ENCODE assay signal across 24 mouse cellular contexts in genomic region chr17:63831550-63831949, GRCm38 (mm10). TPM values are rescaled to one million over a fixed set of nuclear protein-coding genes. Genes with fewer than 3 reads are reported as not detected.
DNase-seq lines count a peak whose midpoint lies in the region; ATAC-seq and TF ChIP-seq lines count a peak whose summit lies in the region.
"Had no signal": no experiment of that assay in that cellular context is flagged by ENCODE, and none has a peak within 500 bp of the region (broad histone marks: within the 10 kb centered on the region; RNA-seq: fewer than 3 reads in every experiment).

No protein-coding gene starts in this region.

- no peak overlapping the region for H3K27ac ChIP-seq in heart, embryonic 10.5 days
- H3K27ac ChIP-seq in midbrain, embryonic 12.5 days (replicated peaks): no peak overlapping the region
- H3K27ac ChIP-seq in midbrain, embryonic 13.5 days: no peak overlapping the region
- H3K27ac ChIP-seq in liver, postnatal 0 days (ENCODE audit: low read depth): no peak overlapping the region
- H3K27ac ChIP-seq: embryonic facial prominence, embryonic 13.5 days; embryonic facial prominence, embryonic 15.5 days; forebrain, embryonic 10.5 days; forebrain, embryonic 12.5 days had no signal

- no peaks in the 10 kb centered on the region for H3K36me3 ChIP-seq in heart, embryonic 10.5 days
- H3K36me3 ChIP-seq in midbrain, embryonic 12.5 days: no peaks in the 10 kb centered on the region
- H3K36me3 ChIP-seq in midbrain, embryonic 13.5 days: no peaks in the 10 kb centered on the region
- no peaks in the 10 kb centered on the region for H3K36me3 ChIP-seq in liver, postnatal 0 days (replicated peaks; ENCODE audit: insufficient read depth, low read length)
- H3K36me3 ChIP-seq: embryonic facial prominence, embryonic 13.5 days; embryonic facial prominence, embryonic 15.5 days; forebrain, embryonic 10.5 days; forebrain, embryonic 12.5 days; G1E had no signal

- no peak overlapping the region for H3K4me2 ChIP-seq in midbrain, embryonic 12.5 days (replicated peaks)
- H3K4me2 ChIP-seq in midbrain, embryonic 13.5 days (replicated peaks): no peak overlapping the region
- no peak overlapping the region for H3K4me2 ChIP-seq in liver, postnatal 0 days (ENCODE audit: low read depth, low read length)
- H3K4me2 ChIP-seq: embryonic facial prominence, embryonic 13.5 days; embryonic facial prominence, embryonic 15.5 days; forebrain, embryonic 12.5 days had no signal

- 0 out of 2 replicates have a peak, but pooled peaks have one; percentile 23 for ATAC-seq in midbrain, embryonic 12.5 days (ENCODE audit: low FRiP score, low read depth)
- ATAC-seq in midbrain, embryonic 13.5 days: no peak
- no peak for ATAC-seq in liver, postnatal 0 days
- ATAC-seq: CD4-positive, CD25-positive, alpha-beta regulatory T cell, adult 4 months; forebrain, embryonic 14.5 days; forebrain, embryonic 16.5 days had no signal

- no peak overlapping the region for H3K9ac ChIP-seq in midbrain, embryonic 12.5 days (replicated peaks)
- H3K9ac ChIP-seq in midbrain, embryonic 13.5 days (replicated peaks): no peak overlapping the region
- no peak overlapping the region for H3K9ac ChIP-seq in liver, postnatal 0 days (replicated peaks)
- H3K9ac ChIP-seq: embryonic facial prominence, embryonic 13.5 days; embryonic facial prominence, embryonic 15.5 days; forebrain, embryonic 12.5 days had no signal

- no peak for TF ChIP-seq CTCF in liver, postnatal 0 days (IDR thresholded peaks at IDR 0.05; ENCODE audit: low read depth)

- peak; percentile 49 for DNase-seq in heart, adult 11 months
- DNase-seq in heart, embryonic 10.5 days (ENCODE audit: low spot score): no peak
- DNase-seq in liver, postnatal 0 days: no peak
- DNase-seq: adrenal gland, adult 2 months; adrenal gland, postnatal 10 days; adrenal gland, postnatal 25 days; B cell, adult 2 months; cerebellum, adult 11-12 months; cerebellum, adult 2 months; cerebellum, adult 9-10 months; cerebellum, postnatal 10 days; cerebellum, postnatal 25 days; embryo, embryonic 11 days had no signal

- no peaks in the 10 kb centered on the region for H3K9me3 ChIP-seq in heart, embryonic 10.5 days
- H3K9me3 ChIP-seq in midbrain, embryonic 12.5 days: no peaks in the 10 kb centered on the region
- H3K9me3 ChIP-seq in midbrain, embryonic 13.5 days: no peaks in the 10 kb centered on the region
- no peaks in the 10 kb centered on the region for H3K9me3 ChIP-seq in liver, postnatal 0 days (ENCODE audit: low read length)
- H3K9me3 ChIP-seq: embryonic facial prominence, embryonic 13.5 days; embryonic facial prominence, embryonic 15.5 days; forebrain, embryonic 10.5 days; forebrain, embryonic 12.5 days; G1E had no signal

- TF ChIP-seq EP300 in liver, postnatal 0 days (IDR thresholded peaks at IDR 0.05; ENCODE audit: low read depth): no peak

- no peak overlapping the region for H3K4me3 ChIP-seq in heart, embryonic 10.5 days
- no peak overlapping the region for H3K4me3 ChIP-seq in midbrain, embryonic 12.5 days
- H3K4me3 ChIP-seq in midbrain, embryonic 13.5 days (replicated peaks): no peak overlapping the region
- no peak overlapping the region for H3K4me3 ChIP-seq in liver, postnatal 0 days (ENCODE audit: low read depth, low read length)
- H3K4me3 ChIP-seq: embryonic facial prominence, embryonic 13.5 days; embryonic facial prominence, embryonic 15.5 days; erythroblast, embryonic 14.5 days; forebrain, embryonic 10.5 days; forebrain, embryonic 12.5 days had no signal

- no peaks in the 10 kb centered on the region for H3K27me3 ChIP-seq in heart, embryonic 10.5 days (ENCODE audit: insufficient read depth, poor library complexity, severe bottlenecking)
- H3K27me3 ChIP-seq in midbrain, embryonic 12.5 days: no peaks in the 10 kb centered on the region
- H3K27me3 ChIP-seq in midbrain, embryonic 13.5 days: no peaks in the 10 kb centered on the region
- no peaks in the 10 kb centered on the region for H3K27me3 ChIP-seq in liver, postnatal 0 days (ENCODE audit: insufficient read depth, low read length)
- H3K27me3 ChIP-seq: embryonic facial prominence, embryonic 13.5 days; embryonic facial prominence, embryonic 15.5 days; forebrain, embryonic 12.5 days had no signal

- WGBS in heart, embryonic 10.5 days: 85% methylated on average over 4 of the region's 4 CpGs
- 68% methylated on average over 4 of the region's 4 CpGs for WGBS in midbrain, embryonic 12.5 days
- 58% methylated on average over 4 of the region's 4 CpGs for WGBS in midbrain, embryonic 13.5 days
- WGBS in liver, postnatal 0 days (ENCODE audit: insufficient replicate concordance): 54% methylated on average over 4 of the region's 4 CpGs

- H3K4me1 ChIP-seq in heart, embryonic 10.5 days: no peaks in the 10 kb centered on the region
- peaks cover 4% of the 10 kb centered on the region; the same call in 1 of the 2 replicates for H3K4me1 ChIP-seq in midbrain, embryonic 12.5 days
- H3K4me1 ChIP-seq in midbrain, embryonic 13.5 days (replicated peaks): peaks cover 7% of the 10 kb centered on the region; the same call in 1 of the 2 replicates
- no peaks in the 10 kb centered on the region for H3K4me1 ChIP-seq in liver, postnatal 0 days (ENCODE audit: insufficient read depth)
- H3K4me1 ChIP-seq: embryonic facial prominence, embryonic 13.5 days; embryonic facial prominence, embryonic 15.5 days had no signal

RNA-seq across cellular contexts. Expression of gene Fer, which starts 31.3 kb away (rescaled TPM):
- polyA plus RNA-seq in heart, embryonic 10.5 days (2016; fragmentation: Nextera tagmentation; extraction: Ambion mirVana): 26.4 and 28.1 TPM in 2 replicates
- polyA plus RNA-seq in midbrain, embryonic 12.5 days (2016; fragmentation: Nextera tagmentation; extraction: Ambion mirVana): 29.4 and 33.7 TPM in 2 replicates
- 32.3 and 35.4 TPM in 2 replicates for polyA plus RNA-seq in midbrain, embryonic 13.5 days (2015; fragmentation: Nextera tagmentation; extraction: Ambion mirVana)
- 6.1 and 6.3 TPM in 2 replicates for polyA plus RNA-seq in liver, postnatal 0 days (2015; fragmentation: Nextera tagmentation; extraction: Ambion mirVana)

RNA-seq across cellular contexts. Expression of gene A930002H24Rik, which starts 32.0 kb away (rescaled TPM):
- 2.7 TPM in 2 replicates for polyA plus RNA-seq in heart, embryonic 10.5 days (2016; fragmentation: Nextera tagmentation; extraction: Ambion mirVana)
- 1.6 and 3.0 TPM in 2 replicates for polyA plus RNA-seq in midbrain, embryonic 12.5 days (2016; fragmentation: Nextera tagmentation; extraction: Ambion mirVana)
- polyA plus RNA-seq in midbrain, embryonic 13.5 days (2015; fragmentation: Nextera tagmentation; extraction: Ambion mirVana): 1.8 and 2.6 TPM in 2 replicates
- 1.1 and 1.7 TPM in 2 replicates for polyA plus RNA-seq in liver, postnatal 0 days (2015; fragmentation: Nextera tagmentation; extraction: Ambion mirVana)
- polyA plus RNA-seq: CD4-positive, CD25-positive, alpha-beta regulatory T cell, adult 4 months had no signal
